Mouse (Mus musculus): Measurements from ENCODE around the gene Gabrb3. TPM values are rescaled to one million over a fixed set of nuclear protein-coding genes. Genes with fewer than 3 reads are reported as not detected.

Gabrb3 gene
- polyA plus RNA-seq, 1 experiment, result 1.1 TPM

DNA sequence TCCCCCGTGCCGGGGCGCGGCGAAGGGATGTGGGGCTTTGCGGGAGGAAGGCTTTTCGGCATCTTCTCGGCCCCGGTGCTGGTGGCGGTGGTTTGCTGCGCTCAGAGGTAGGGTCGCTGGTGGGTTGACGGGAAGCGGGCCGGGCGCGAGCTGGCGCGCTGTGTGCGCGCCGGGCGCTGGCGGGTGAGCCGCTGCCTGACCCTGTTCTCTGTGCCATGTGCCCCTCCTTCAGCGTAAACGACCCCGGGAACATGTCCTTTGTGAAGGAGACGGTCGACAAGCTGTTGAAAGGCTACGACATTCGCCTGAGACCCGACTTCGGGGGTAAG lies 171.7 kb downstream of the Gabrb3 start:
- Histone ChIP-seq H3K4me3 (ENCODE audit: control insufficient read depth, low read depth, low read length) (peak overlapping the region; percentile 73), H3K36me3 (ENCODE audit: control insufficient read depth, insufficient read depth, low read length) (no peaks in the 10 kb centered on the region), H3K27me3 (ENCODE audit: control insufficient read depth, insufficient read depth, low read length) (no peaks in the 10 kb centered on the region), H3K27ac (ENCODE audit: control insufficient read depth, insufficient read depth, low read depth, low read length) (no peak overlapping the region), H3K4me1 (ENCODE audit: control insufficient read depth, insufficient read depth, low read length) (peaks cover 9% of the 10 kb centered on the region)
- TF ChIP-seq CTCF (IDR thresholded peaks at IDR 0.05; ENCODE audit: control insufficient read depth, insufficient read depth, insufficient replicate concordance, low read depth, low read length) (no peak), POLR2A (IDR thresholded peaks at IDR 0.05; ENCODE audit: control insufficient read depth, low read depth, low read length) (no peak)

DNA sequence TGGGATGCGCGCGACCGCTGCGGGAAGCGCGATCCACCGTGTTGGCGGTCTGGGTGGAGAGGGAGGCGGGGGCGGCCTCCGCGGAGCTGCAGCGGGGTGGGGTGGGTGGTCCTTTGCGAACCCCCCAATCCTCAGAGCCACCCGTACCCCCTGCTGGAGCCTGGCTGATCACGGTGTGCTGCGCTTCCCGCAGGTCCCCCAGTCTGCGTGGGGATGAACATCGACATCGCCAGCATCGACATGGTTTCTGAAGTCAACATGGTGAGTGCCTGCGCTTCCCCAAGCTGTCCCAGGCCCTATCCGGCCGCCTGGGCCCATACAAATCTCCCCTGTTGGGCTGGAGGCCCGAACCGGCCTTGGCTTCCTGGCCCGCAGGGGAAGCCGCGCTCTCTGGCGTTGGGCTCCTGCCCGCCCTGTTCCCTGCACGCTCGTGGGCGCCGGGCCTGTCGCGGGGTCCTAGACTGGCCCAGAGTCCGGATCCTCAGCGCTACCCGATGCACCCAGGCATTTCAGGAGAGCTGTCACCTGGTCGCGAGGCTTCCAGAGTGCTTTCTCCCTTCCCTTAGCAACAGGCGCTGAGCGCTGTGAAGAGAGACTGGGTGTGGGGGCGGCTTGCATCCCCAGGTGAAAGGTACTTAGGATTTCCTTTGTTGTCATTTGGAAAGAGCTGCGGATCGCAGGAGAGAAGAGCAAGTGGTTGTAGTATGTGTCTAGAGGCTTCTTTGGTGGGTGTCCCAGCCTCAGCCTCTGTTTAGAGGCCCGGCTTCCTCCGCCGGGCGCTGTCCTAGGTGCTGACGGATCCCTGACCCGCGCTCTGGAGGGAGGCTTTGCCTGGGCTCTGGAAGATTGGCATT lies 172.3 kb downstream of the Gabrb3 start:
- TF ChIP-seq POLR2A (IDR thresholded peaks at IDR 0.05; ENCODE audit: control insufficient read depth, low read depth, low read length), result no peak
- TF ChIP-seq CTCF (IDR thresholded peaks at IDR 0.05; ENCODE audit: control insufficient read depth, insufficient read depth, insufficient replicate concordance, low read depth, low read length), result no peak
- Histone ChIP-seq H3K36me3 (ENCODE audit: control insufficient read depth, insufficient read depth, low read length) (no peaks in the 10 kb centered on the region), H3K4me1 (ENCODE audit: control insufficient read depth, insufficient read depth, low read length) (peaks cover 9% of the 10 kb centered on the region), H3K27ac (ENCODE audit: control insufficient read depth, insufficient read depth, low read depth, low read length) (no peak overlapping the region), H3K4me3 (ENCODE audit: control insufficient read depth, low read depth, low read length) (peak overlapping the region; percentile 73), H3K27me3 (ENCODE audit: control insufficient read depth, insufficient read depth, low read length) (no peaks in the 10 kb centered on the region)

DNA sequence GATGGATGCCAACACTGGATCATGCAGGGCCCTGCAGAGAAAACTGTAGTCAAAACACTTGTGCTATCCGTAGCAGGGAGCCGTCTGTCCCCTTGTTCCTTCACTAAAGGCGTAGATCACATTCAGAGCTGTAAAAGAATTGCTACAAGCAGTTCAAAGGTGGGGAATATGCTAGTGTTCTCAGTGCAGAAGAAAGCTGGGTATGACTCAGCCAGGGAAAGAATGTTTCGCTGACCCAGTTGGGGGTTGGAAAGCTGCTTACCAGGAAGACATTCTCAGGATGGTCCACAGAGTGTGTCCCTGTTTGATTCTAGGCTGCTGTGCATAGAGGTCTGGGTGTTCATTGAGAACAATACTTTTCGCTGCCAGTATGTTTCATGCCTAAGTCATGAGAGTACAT lies 177.8 kb downstream of the Gabrb3 start:
- TF ChIP-seq POLR2A (IDR thresholded peaks at IDR 0.05; ENCODE audit: control insufficient read depth, low read depth, low read length) (no peak), CTCF (IDR thresholded peaks at IDR 0.05; ENCODE audit: control insufficient read depth, insufficient read depth, insufficient replicate concordance, low read depth, low read length) (no peak)
- Histone ChIP-seq H3K36me3 (ENCODE audit: control insufficient read depth, insufficient read depth, low read length) (no peaks in the 10 kb centered on the region), H3K4me3 (ENCODE audit: control insufficient read depth, low read depth, low read length) (no peak overlapping the region), H3K27ac (ENCODE audit: control insufficient read depth, insufficient read depth, low read depth, low read length) (no peak overlapping the region), H3K27me3 (ENCODE audit: control insufficient read depth, insufficient read depth, low read length) (no peaks in the 10 kb centered on the region), H3K4me1 (ENCODE audit: control insufficient read depth, insufficient read depth, low read length) (no peaks in the 10 kb centered on the region)

DNA sequence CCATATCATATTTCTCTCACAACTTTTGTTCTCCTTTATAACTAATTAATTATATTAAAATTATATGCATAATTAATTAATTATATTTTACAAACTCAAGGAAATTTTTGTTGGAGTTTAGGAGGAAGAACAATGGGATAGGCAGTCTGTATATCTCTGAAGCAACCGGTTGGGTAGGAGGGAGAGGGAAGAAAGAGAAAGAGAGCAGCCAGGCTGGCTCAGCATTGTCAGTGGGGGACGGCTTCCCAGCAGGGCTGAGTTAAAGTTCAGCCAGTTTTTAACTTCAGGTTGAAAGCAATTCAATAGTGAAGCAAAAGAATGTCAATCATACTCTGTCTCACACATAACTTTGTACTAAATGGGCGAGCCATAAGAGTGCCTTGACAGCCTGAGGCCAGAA lies 199.2 kb downstream of the Gabrb3 start:
- no peak overlapping the region for H3K27ac ChIP-seq (ENCODE audit: control insufficient read depth, insufficient read depth, low read depth, low read length)
- H3K4me1 ChIP-seq (ENCODE audit: control insufficient read depth, insufficient read depth, low read length), result no peaks in the 10 kb centered on the region
- no peaks in the 10 kb centered on the region for H3K36me3 ChIP-seq (ENCODE audit: control insufficient read depth, insufficient read depth, low read length)
- no peak for TF ChIP-seq POLR2A (IDR thresholded peaks at IDR 0.05; ENCODE audit: control insufficient read depth, low read depth, low read length)
- no peaks in the 10 kb centered on the region for H3K27me3 ChIP-seq (ENCODE audit: control insufficient read depth, insufficient read depth, low read length)
- H3K4me3 ChIP-seq (ENCODE audit: control insufficient read depth, low read depth, low read length), result no peak overlapping the region

DNA sequence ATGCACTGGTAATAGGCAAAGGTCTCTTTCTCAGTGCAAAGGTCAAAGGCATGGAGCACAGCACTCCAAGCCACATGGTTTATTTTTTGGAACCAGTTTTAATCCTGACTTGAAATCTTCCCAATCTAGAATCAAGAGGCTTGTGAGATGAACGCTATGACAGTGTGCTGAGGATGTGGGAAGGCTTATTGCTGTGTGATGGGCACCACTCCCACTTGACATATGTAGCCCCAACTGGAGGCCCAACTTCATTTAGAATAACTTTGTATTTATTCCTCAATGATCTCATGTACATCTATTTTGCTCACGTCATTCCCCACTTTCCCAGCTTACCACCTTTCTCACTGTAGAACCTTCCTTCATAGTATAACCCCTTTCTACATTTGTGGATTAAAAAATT lies 200.5 kb downstream of the Gabrb3 start:
- Histone ChIP-seq H3K4me1 (ENCODE audit: control insufficient read depth, insufficient read depth, low read length) (no peaks in the 10 kb centered on the region), H3K36me3 (ENCODE audit: control insufficient read depth, insufficient read depth, low read length) (no peaks in the 10 kb centered on the region), H3K27me3 (ENCODE audit: control insufficient read depth, insufficient read depth, low read length) (no peaks in the 10 kb centered on the region), H3K27ac (ENCODE audit: control insufficient read depth, insufficient read depth, low read depth, low read length) (no peak overlapping the region), H3K4me3 (ENCODE audit: control insufficient read depth, low read depth, low read length) (no peak overlapping the region)
- TF ChIP-seq CTCF (IDR thresholded peaks at IDR 0.05; ENCODE audit: control insufficient read depth, insufficient read depth, insufficient replicate concordance, low read depth, low read length), result no peak
- TF ChIP-seq POLR2A (IDR thresholded peaks at IDR 0.05; ENCODE audit: control insufficient read depth, low read depth, low read length), result no peak

DNA sequence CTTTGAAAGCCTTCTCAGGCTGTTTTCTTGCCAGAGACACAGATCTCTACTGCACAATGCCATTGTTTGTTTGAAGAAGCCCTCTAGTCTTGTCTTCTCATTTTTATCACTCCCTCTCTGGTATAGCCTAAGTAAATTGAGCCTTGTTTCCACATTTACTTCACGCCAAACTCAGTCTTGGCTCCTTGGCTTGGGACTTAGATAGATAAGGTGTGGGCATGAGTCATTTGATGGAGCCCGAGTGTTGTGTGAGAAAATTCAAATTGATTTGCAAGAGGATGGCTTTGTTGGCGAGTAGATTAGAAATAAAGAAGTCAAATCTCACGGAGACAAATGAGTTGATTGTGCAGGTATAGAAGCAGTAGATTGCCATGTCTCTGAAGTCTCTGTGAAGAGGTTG lies 204.2 kb downstream of the Gabrb3 start:
- Histone ChIP-seq H3K4me1 (ENCODE audit: control insufficient read depth, insufficient read depth, low read length) (no peaks in the 10 kb centered on the region), H3K27ac (ENCODE audit: control insufficient read depth, insufficient read depth, low read depth, low read length) (no peak overlapping the region), H3K36me3 (ENCODE audit: control insufficient read depth, insufficient read depth, low read length) (no peaks in the 10 kb centered on the region), H3K27me3 (ENCODE audit: control insufficient read depth, insufficient read depth, low read length) (no peaks in the 10 kb centered on the region), H3K4me3 (ENCODE audit: control insufficient read depth, low read depth, low read length) (no peak overlapping the region)
- TF ChIP-seq CTCF (IDR thresholded peaks at IDR 0.05; ENCODE audit: control insufficient read depth, insufficient read depth, insufficient replicate concordance, low read depth, low read length) (no peak), POLR2A (IDR thresholded peaks at IDR 0.05; ENCODE audit: control insufficient read depth, low read depth, low read length) (no peak)

DNA sequence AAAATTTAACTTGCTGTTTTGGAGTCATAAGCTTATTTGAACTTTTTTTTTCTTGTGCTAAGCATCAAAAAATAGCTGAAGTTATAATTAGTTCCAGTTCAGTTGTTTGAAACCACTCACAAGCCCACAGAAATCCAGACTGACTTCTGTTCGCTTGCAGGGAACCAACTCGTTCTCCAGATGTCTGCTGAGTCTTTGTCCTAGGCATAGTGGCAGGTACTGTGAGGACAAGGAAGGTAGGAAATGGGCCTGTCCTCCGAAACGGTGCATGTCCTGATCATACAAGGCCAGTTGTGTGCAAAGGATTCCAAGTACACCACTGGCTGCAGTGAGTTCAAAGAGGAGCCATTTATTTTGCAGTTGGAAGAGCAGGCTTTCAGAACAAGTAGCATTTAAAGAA lies 215.5 kb downstream of the Gabrb3 start:
- no peak overlapping the region for H3K4me3 ChIP-seq (ENCODE audit: control insufficient read depth, low read depth, low read length)
- no peaks in the 10 kb centered on the region for H3K27me3 ChIP-seq (ENCODE audit: control insufficient read depth, insufficient read depth, low read length)
- H3K36me3 ChIP-seq (ENCODE audit: control insufficient read depth, insufficient read depth, low read length), result no peaks in the 10 kb centered on the region
- H3K27ac ChIP-seq (ENCODE audit: control insufficient read depth, insufficient read depth, low read depth, low read length), result no peak overlapping the region
- H3K4me1 ChIP-seq (ENCODE audit: control insufficient read depth, insufficient read depth, low read length), result no peaks in the 10 kb centered on the region
- TF ChIP-seq POLR2A (IDR thresholded peaks at IDR 0.05; ENCODE audit: control insufficient read depth, low read depth, low read length) (no peak), CTCF (IDR thresholded peaks at IDR 0.05; ENCODE audit: control insufficient read depth, insufficient read depth, insufficient replicate concordance, low read depth, low read length) (no peak)
